Mouse (Mus musculus): Measurements from ENCODE around the gene Hspbap1.

DNA sequence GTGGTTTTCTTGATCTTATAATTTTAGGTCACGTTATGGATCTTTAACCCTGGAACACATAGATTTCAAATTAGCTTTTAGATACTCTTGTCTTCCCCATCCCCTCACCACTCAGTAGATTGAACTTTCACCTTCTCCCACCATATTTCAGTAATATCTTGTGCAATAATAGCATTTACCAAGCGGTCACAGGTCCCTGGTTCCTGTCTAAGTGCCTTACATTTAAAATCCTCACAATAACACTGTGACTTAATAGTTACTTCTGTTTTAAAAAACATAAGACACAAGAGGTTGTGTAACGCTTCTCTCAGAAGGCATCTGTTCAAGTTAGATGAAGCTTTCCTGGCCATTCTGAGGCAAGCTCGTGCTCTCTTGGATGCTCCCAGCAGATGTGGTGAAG lies 33.5 kb downstream of the Hspbap1 start:
- no peak for TF ChIP-seq POLR2A (IDR thresholded peaks at IDR 0.05; ENCODE audit: low read depth, low read length)
- no peak for TF ChIP-seq CTCF (IDR thresholded peaks at IDR 0.05; ENCODE audit: extremely low read depth, insufficient read length, insufficient replicate concordance, low read depth, low read length)

Measured in small intestine, adult 2 months (tissue).